Mouse (Mus musculus): ENCODE results near the gene Hist1h2bk. TPM values are rescaled to one million over a fixed set of nuclear protein-coding genes. Genes with fewer than 3 reads are reported as not detected.

Gene Hist1h2bk
- polyA plus RNA-seq, 1 experiment from 2014 or later = 6.2 TPM

DNA sequence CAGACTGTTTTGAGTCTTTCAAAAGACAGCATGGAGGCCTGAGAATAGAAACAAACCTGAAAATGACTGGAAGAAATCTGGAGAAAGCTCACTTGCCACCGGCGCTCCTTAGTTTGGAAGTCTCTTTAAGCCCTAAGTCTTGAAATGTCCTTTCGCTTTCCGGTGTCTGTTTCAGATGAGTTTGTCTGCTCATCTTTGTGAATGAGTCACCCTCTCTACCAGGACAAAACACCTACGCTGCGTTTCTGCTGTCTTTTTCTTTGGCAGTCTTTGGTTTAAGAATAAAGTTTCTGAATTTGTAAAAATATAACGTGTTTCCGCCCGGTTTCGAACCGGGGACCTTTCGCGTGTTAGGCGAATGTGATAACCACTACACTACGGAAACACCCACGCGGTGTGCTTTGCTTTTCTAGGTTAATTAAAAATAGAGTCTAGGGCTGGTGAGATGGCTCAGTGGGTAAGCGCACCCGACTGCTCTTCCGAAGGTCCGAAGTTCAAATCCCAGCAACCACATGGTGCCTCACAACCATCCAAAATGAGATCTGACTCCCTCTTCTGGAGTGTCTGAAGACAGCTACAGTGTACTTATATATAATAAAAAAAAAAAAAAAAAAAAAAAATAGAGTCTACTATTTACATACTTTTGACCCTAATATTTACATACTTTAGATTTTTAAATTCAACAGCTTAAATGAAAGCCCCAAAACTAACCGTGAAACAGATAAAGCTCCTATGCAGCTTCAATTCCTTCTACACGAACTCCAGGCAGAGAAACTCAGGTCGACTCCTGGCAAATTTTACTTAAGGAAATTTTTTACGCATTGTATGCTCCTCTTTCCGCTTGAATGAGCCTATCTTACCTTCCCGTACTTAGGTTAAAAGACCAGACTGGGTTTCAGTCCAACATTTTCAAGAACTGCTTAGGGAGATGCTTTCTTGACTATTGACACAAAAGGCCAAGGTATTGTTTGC, 19.9 kb upstream of the Hist1h2bk start:
- H3K9ac ChIP-seq = no peak overlapping the region
- 17% methylated on average over 27 of the region's 27 CpGs for WGBS
- peaks cover 81% of the 10 kb centered on the region for H3K27me3 ChIP-seq
- H3K4me2 ChIP-seq = no peak overlapping the region
- no peak overlapping the region for H3K27ac ChIP-seq
- H3K36me3 ChIP-seq = no peaks in the 10 kb centered on the region
- H3K4me1 ChIP-seq = peaks cover 13% of the 10 kb centered on the region
- no peak for ATAC-seq (ENCODE audit: insufficient number of reproducible peaks, low FRiP score, low TSS enrichment, low read depth)
- H3K4me3 ChIP-seq = peak overlapping the region; percentile 12; the same call in 1 of the 2 replicates
- H3K9me3 ChIP-seq = no peaks in the 10 kb centered on the region

DNA sequence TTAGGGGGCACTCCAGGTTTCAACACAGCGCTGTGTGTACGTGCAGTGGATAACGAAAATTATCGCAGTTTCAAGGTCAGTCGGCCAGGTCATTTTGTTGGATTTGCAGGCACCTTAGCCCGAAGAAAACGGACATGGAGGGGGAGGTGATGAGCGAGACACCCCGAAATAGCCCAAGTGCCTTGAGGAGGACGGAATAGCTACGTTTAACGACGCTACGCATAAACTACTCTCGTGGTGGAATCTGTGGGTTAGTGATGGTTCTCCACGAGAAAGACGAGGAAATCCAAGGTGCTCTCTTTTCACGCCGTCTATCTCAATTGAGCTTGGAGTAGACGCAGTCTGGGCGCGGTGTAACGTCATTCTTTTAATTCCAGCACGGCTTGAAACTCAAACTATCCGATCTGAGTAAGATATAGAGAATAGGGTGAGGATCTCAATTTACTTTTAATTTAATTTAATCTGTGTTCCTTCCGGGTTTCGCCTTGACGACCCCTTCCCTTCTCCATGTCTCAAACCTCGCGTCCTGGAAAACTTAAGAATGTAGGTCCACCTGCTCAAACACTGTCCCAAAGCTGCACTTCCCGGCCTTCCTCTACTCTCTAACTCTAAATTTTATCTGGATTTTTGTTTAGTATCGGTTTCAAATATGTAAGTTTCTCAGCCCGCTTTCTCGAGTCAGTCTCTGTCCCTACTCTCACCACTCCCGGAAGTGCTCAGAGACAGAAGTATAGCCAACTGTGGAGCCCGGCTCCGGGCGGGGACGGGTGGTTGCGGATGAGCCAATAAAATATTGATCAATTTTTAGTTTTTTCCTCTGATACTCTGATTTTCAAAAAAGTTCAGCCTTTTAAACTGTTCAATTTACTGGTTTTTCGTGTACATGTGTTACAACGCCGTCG, 15.5 kb upstream of the Hist1h2bk start:
- no peak overlapping the region for H3K9ac ChIP-seq
- under 1% methylated on average over 44 of the region's 44 CpGs for WGBS

DNA sequence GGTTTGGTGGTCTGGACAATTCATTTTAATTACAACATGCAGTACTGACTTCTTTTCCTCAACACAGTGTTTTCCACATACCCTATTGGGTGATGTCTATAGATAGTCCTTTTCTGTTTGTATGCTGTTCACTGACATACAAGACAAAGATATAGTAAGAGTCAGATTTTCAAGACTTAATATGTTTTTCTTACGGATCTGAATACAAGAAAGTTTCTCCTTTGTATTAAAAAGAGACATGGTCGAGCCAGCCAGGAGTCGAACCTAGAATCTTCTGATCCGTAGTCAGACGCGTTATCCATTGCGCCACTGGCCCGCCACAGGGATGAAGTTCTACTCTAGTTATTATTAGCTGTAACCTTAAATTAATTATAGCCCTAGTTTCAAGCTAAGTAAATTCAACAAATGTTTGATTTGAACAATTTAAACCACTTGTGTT, 14.8 kb upstream of the Hist1h2bk start:
- no peak for ATAC-seq (ENCODE audit: insufficient number of reproducible peaks, low FRiP score, low TSS enrichment, low read depth)
- Histone ChIP-seq H3K27ac (no peak overlapping the region), H3K9me3 (no peaks in the 10 kb centered on the region), H3K4me3 (peak overlapping the region; percentile 45), H3K27me3 (peaks cover 40% of the 10 kb centered on the region), H3K9ac (no peak overlapping the region), H3K4me1 (peaks cover 16% of the 10 kb centered on the region), H3K36me3 (no peaks in the 10 kb centered on the region), H3K4me2 (peak overlapping the region; percentile 56)
- under 1% methylated on average over 8 of the region's 8 CpGs for WGBS

More for the DNA sequence above, 15.5 kb upstream of the Hist1h2bk start:
- Histone ChIP-seq H3K4me1 (peaks cover 14% of the 10 kb centered on the region), H3K36me3 (no peaks in the 10 kb centered on the region), H3K4me3 (peak overlapping the region; percentile 45), H3K4me2 (peak overlapping the region; percentile 56), H3K27ac (no peak overlapping the region), H3K27me3 (peaks cover 44% of the 10 kb centered on the region), H3K9me3 (no peaks in the 10 kb centered on the region)
- no peak for ATAC-seq (ENCODE audit: insufficient number of reproducible peaks, low FRiP score, low TSS enrichment, low read depth)

DNA sequence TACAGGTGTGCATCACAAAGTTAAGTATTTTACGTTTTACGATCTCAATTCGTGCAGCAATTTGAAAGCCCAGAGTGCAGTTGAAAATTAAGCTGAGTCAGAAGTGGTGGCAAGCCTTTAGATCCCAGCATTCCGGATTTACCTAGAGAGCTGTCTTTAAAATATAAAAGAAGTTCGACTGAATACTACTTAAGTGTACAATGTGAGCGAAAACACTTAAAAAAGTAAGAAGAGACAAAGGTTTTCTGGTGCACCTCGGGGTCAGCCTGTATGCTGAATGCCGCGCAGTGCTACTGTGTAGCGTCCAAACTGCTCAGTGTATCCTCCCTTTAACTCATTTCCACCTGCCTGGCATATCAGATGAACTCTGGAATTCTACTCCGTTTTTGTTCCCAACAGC, 14.1 kb upstream of the Hist1h2bk start:
- ATAC-seq (ENCODE audit: insufficient number of reproducible peaks, low FRiP score, low TSS enrichment, low read depth) = no peak
- H3K9ac ChIP-seq = 0 out of 2 replicates have a peak overlapping the region, but pooled peaks have one; percentile 10
- H3K4me2 ChIP-seq = peak overlapping the region; percentile 56
- H3K4me3 ChIP-seq = peak overlapping the region; percentile 45
- no peaks in the 10 kb centered on the region for H3K36me3 ChIP-seq
- H3K4me1 ChIP-seq = peaks cover 18% of the 10 kb centered on the region
- no peak overlapping the region for H3K27ac ChIP-seq
- under 1% methylated on average over 11 of the region's 11 CpGs for WGBS
- H3K9me3 ChIP-seq = no peaks in the 10 kb centered on the region
- peaks cover 35% of the 10 kb centered on the region for H3K27me3 ChIP-seq

DNA sequence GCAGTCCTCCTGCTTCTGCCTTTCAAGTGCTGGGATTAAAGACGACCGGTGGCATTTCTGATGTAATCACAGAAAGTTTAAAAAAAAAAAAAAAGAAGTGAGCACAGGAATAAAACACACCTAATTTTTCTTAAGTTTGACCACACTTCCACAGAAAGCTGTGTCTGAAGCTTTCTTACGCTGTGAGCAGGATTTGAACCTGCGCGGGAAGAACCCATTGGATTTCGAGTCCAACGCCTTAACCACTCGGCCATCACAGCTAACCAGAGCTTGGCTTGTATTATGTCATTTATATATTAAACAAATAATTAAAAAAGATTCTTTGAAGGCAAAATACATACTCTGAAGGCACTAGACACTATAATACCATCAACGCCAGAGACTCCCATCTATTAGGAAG, 13.4 kb upstream of the Hist1h2bk start:
- Histone ChIP-seq H3K36me3 (no peaks in the 10 kb centered on the region), H3K4me2 (peak overlapping the region; percentile 56), H3K4me3 (peak overlapping the region; percentile 45), H3K27ac (no peak overlapping the region), H3K27me3 (peaks cover 32% of the 10 kb centered on the region), H3K4me1 (peaks cover 18% of the 10 kb centered on the region), H3K9ac (0 out of 2 replicates have a peak overlapping the region, but pooled peaks have one; percentile 10), H3K9me3 (no peaks in the 10 kb centered on the region)
- no peak for ATAC-seq (ENCODE audit: insufficient number of reproducible peaks, low FRiP score, low TSS enrichment, low read depth)
- WGBS = 1% methylated on average over 9 of the region's 9 CpGs

DNA sequence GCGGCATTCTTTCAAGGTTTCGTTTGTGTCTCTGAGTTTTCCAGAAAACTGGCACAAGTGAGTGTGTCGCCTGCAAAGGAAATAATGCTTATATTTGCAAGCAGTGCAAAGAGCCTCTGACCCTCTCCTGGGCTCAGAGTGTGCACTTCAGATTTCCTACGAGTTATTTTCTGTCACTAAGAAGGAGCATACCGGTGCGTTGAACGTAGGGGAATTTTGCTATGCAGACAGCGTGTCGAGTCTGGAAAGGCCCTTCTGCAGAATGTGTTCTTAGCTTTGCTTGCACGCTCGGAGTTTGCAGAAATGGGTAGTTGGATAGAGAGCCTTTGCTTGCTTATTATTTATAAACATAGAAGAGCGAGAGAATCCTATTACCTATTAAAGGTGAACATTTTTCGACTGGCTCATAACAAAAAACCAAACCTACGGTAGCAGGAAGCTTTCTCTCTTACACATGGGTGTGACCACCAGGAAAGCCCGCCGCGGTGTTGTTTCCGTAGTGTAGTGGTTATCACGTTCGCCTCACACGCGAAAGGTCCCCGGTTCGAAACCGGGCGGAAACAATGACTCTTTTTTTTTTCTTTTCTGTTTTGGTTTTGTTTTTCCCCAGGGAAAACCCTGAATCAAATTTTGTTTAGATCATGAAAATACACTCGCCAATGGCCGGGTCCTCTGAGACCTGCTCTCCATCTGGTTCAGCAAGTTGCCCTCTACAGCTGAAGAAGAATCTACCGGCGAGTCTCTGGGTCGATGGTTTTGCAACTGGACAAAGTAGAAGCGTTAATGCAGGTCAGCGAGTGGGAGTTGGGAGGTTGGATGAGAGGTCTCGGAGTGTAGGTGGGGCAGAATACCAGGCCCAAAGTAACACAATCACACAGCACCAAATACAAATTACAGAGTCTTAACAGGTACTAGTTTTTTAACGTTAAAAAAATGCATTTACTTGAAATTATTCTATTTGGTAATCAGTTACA, 9.3 kb upstream of the Hist1h2bk start:
- no peaks in the 10 kb centered on the region for H3K27me3 ChIP-seq
- peak overlapping the region; percentile 52 for H3K4me2 ChIP-seq
- peaks cover 7% of the 10 kb centered on the region; the same call in 1 of the 2 replicates for H3K4me1 ChIP-seq
- H3K27ac ChIP-seq = peak overlapping the region; percentile 44; the same call in 1 of the 2 replicates
- H3K9ac ChIP-seq = 0 out of 2 replicates have a peak overlapping the region, but pooled peaks have one; percentile 14
- H3K4me3 ChIP-seq = peak overlapping the region; percentile 46
- WGBS = 1% methylated on average over 35 of the region's 35 CpGs
- peak; percentile 60; the same call in 1 of the 2 replicates for ATAC-seq (ENCODE audit: insufficient number of reproducible peaks, low FRiP score, low TSS enrichment, low read depth)
- H3K36me3 ChIP-seq = no peaks in the 10 kb centered on the region
- H3K9me3 ChIP-seq = no peaks in the 10 kb centered on the region

DNA sequence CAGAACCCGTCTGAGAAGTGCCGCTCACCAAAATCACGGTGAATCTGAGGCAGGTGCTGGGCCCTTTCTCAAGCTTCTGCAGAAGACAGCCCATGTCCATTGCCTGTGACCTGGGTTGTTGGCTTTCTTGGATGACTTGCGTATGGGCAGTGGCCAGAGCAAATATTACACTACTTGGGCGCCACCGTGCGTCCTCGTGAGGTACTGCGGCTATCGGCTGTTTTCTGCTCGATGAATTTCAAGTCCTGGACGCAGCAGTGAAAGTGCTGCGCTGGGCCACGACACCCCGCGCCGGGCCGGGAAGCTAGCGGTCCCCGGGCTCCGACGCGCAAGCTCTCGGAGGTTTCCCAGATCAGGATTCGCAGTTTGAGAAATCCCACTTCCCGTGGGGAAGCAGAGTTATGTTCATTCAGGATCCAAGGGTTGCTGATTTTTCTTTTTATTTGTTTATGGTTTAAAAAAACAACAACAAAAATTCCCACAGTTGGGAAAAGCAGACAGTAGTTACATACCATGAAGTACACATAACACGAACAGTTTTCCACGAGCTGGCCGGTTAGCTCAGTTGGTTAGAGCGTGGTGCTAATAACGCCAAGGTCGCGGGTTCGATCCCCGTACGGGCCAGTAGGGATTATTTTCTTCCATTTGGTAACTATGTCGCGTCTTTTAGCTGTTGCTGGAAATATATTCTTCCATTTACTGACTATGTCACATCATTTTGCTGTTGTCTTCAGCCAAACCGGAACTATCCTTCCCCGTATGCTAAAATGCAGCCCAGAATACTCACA, 6.8 kb upstream of the Hist1h2bk start:
- Histone ChIP-seq H3K4me2 (peak overlapping the region; percentile 52), H3K4me3 (peak overlapping the region; percentile 51), H3K27ac (peak overlapping the region; percentile 88), H3K9me3 (no peaks in the 10 kb centered on the region), H3K36me3 (no peaks in the 10 kb centered on the region), H3K4me1 (0 out of 2 replicates have a peak, but pooled peaks cover 4% of the 10 kb centered on the region), H3K9ac (peak overlapping the region; percentile 51; the same call in 1 of the 2 replicates), H3K27me3 (no peaks in the 10 kb centered on the region)
- ATAC-seq (ENCODE audit: insufficient number of reproducible peaks, low FRiP score, low TSS enrichment, low read depth) = peak; percentile 76
- WGBS = 1% methylated on average over 40 of the region's 40 CpGs

DNA sequence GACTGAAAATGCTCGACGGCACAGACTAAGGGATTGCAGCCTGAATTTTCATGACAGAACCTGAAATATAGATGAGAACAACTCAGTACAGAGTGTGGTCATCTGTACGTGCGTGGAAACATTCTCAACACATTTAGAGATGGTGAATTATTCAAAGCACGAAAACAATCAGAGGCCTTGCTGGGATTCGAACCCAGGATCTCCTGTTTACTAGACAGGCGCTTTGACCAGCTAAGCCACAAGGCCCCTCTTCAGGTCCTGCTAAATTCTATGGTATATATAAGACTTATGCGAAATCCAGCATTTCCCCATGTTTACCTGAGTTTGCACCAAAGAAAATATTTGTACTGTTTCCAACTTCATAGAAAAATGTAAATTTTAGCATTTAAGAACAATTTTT, 5.7 kb upstream of the Hist1h2bk start:
- Histone ChIP-seq H3K4me3 (no peak overlapping the region), H3K27ac (no peak overlapping the region), H3K4me1 (peaks cover 10% of the 10 kb centered on the region), H3K9ac (no peak overlapping the region), H3K36me3 (no peaks in the 10 kb centered on the region), H3K4me2 (no peak overlapping the region), H3K27me3 (no peaks in the 10 kb centered on the region), H3K9me3 (no peaks in the 10 kb centered on the region)
- 37% methylated on average over 8 of the region's 8 CpGs for WGBS
- no peak for ATAC-seq (ENCODE audit: insufficient number of reproducible peaks, low FRiP score, low TSS enrichment, low read depth)

DNA sequence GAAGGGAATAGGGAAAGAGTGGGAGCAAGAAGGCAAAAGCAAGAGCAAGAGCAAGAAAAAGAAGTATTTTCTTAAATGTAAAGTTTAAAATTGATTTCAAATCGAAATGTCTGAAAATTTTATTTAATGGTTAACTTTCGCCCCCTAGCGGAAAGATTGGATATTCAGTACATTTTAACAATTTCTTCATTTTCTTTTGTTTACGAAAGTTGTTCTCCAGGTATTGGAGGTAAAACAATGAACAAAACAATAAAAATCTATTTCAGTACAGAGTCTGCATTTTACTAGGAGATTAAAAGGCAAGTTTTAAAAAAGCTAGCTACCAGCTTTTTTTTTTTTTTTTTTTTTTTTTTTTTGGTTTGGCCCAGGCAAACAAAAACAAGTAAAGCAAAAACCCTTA, 5.2 kb upstream of the Hist1h2bk start:
- no peak for ATAC-seq (ENCODE audit: insufficient number of reproducible peaks, low FRiP score, low TSS enrichment, low read depth)
- H3K4me1 ChIP-seq = peaks cover 12% of the 10 kb centered on the region
- no peak overlapping the region for H3K4me2 ChIP-seq
- no peaks in the 10 kb centered on the region for H3K9me3 ChIP-seq
- no peaks in the 10 kb centered on the region for H3K27me3 ChIP-seq
- no peak overlapping the region for H3K4me3 ChIP-seq
- H3K36me3 ChIP-seq = no peaks in the 10 kb centered on the region
- H3K27ac ChIP-seq = no peak overlapping the region
- H3K9ac ChIP-seq = no peak overlapping the region
- 9% methylated on average over 4 of the region's 4 CpGs for WGBS

DNA sequence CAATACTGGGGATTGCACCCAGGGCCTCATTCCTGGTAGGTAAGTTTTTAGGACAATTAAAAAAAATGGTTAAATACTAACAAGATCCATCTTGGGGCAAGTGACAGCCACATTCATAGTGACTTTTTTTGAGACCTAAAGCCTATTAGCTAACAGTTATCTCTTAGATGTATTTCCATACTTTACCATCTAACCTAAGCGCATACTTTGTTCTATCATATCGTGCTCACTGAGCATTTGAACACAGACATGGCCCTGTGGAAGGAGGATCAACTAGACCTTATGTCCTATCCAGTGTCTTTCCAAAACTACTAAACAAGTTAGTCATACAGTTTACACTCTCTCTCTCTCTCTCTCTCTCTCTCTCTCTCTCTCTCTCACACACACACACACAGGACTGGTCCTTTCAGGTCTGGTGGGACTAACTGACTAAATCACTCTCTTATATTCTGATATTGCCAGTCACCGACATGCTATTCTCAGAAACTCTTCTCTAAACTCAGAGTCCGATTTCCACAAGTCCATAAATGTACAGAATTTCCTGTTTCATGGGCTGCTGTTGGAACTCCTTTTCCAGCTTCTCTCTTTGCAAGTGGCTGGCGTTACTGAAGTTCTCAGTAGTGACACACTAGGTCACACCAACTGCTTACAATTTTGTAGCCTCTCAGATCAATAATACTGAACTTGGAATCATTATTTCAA, 1.8 kb upstream of the Hist1h2bk start:
- Histone ChIP-seq H3K9me3 (no peaks in the 10 kb centered on the region), H3K27me3 (no peaks in the 10 kb centered on the region), H3K27ac (no peak overlapping the region), H3K4me3 (peak overlapping the region; percentile 43; the same call in 1 of the 2 replicates), H3K36me3 (no peaks in the 10 kb centered on the region), H3K9ac (no peak overlapping the region), H3K4me1 (peaks cover 15% of the 10 kb centered on the region), H3K4me2 (peak overlapping the region; percentile 52; the same call in 1 of the 2 replicates)
- 40% methylated on average over 5 of the region's 5 CpGs for WGBS
- ATAC-seq (ENCODE audit: insufficient number of reproducible peaks, low FRiP score, low TSS enrichment, low read depth) = no peak

All from limb, embryonic 15.5 days (tissue).